Mouse (Mus musculus): ENCODE data around the gene Erbin.

The Erbin gene

GRCm38 (mm10) chr13:103806210-103806851, 114.0 kb downstream of the Erbin start:
- no peak for DNase-seq (ENCODE audit: low spot score)

DNA sequence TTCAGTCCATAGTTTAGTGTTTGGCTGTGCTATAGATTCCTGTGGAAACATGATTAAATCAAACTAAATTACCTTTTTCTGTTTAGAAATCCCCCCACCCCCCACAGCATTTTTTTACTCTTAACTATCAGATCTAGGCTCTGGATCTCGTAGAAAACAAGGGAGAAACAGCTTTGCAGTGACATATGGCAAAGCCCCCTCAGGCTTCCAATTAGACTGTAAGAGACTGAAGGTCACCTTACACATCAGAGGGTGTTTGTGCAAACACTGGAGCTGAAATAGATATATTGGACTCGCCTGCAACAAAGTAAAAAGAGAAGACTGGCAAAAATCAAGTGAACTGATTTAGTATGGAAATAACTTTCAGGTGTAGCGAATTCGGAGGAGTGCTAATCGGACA, 116.6 kb downstream of the Erbin start:
- no peak for DNase-seq (ENCODE audit: low spot score)

- DNase-seq (ENCODE audit: low spot score), result no peak
Measured at GRCm38 (mm10) chr13:103801021-103801420, 119.3 kb downstream of the Erbin start.

- no peak for DNase-seq (ENCODE audit: low spot score)
Measured at GRCm38 (mm10) chr13:103794688-103795543, 125.4 kb downstream of the Erbin start.

DNA sequence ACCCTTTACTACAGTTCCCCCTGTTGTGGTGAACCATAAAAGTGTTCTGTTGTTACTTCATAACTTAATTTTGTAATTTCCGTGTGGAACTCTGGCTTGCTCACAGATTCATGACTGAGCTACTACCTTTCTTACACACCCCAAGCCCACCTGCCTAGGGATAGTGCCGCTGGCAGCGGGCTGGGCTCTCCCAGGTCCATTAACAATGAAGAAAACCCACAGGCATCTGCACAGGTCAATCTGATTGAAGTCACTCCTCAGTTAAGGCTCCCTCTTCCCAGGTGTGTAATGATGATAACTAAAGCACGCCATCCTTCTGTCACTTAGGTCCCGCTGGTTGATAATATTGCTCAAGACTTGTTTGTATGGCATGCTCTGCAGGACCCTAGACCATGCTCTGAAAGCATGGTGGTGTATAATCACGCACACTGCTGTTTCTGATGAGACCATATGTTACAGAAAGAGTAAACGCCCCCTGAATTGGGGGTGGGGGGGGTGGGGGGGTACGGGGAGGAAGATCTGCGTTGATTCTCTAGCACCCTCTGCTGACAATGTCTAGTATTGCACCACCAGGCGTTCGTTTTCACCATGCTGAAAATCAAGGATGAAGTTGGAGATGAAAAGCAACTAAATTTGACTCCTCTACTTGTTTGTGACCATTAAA, 140.3 kb downstream of the Erbin start:
- DNase-seq (ENCODE audit: low spot score), result no peak

DNA sequence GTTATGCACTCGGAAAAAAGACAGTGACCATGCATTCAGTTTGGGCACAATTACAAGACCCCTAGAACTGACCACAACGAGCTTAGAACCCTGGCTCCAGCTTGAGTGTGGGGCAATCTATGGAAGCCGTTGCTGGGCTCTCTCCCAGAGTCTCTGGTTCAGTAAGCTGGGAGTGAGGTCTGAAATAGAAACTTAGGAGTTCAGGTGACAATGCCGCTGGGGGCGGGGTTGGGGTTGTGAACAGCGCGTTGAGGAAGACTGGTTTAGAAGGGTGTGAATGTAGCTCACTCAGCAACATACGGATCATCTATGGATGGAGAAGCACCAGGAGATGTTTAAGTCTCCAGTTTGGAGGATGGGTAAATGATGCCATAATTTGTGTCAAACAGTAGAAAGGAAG, 143.2 kb downstream of the Erbin start:
- DNase-seq (ENCODE audit: low spot score), result no peak

- DNase-seq (ENCODE audit: low spot score), result peak; percentile 92
Measured at GRCm38 (mm10) chr13:103774119-103774757, 146.1 kb downstream of the Erbin start, which contains the start of gene Srek1. TSS of gene Srek1 (minus strand) at chr13:103774608.

DNA sequence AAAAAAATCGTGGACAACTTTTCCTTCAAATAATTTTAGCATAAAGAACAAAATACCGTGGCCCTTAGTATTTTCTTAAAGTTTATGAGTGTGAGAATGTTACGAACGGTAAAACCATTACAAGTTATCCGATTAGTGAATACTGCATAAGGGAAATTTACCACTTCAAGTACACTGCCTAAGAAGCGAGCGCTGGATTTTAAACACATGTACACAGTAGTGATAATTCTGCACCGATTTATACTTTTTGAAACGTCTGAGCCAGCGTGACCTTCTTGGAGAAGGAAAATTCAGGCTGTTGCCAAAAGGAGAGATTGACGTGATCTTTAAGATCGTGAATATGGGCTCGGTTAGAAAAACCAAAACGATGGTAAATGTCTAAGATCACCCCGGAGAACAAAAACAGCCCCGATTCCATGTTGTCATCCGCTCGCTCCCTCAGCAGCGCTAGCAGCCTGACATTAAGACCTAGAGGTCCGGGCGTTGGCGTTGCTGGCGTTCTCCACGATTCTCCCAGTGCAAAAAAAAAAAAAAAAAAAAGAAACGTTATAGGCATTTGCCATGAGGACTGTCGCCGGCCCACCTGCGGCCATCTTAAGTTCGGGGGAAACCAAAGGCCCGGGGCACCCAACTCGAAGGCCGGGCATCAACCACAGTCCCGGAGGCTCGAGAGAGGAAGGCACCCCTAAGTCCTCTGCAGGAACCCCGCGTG, 146.8 kb downstream of the Erbin start:
- DNase-seq (ENCODE audit: low spot score), result no peak

GRCm38 (mm10) chr13:103772917-103773316, 147.4 kb downstream of the Erbin start:
- DNase-seq (ENCODE audit: low spot score), result no peak

DNA sequence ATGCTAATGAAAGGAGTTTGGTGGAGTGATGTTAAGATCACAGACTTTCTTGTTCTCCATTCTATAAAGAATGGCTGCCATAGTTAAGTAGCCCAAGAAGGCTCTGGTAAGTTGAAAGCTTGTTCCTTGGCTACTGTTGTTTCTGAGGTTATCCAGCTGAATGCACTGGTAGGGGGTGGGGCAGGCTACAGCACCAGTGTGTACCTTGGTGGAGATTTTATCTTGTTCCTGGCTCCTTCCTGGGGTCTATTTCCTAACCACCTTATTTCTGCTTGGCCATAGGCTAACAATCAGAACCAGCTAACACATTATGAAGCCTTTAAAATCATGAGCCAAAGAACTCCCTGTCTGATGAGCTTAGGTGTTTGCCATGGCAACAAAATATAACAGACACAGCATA, 149.5 kb downstream of the Erbin start:
- DNase-seq (ENCODE audit: low spot score), result no peak

Measured in yolk sac, embryonic 10.5 days (tissue).